Mouse (Mus musculus) adipose tissue, adult 10 weeks (tissue): Measurements from ENCODE around the gene Fbxl2. TPM values are rescaled to one million over a fixed set of nuclear protein-coding genes. Genes with fewer than 3 reads are reported as not detected.

Source experiments
- polyA plus RNA-seq: library from polyadenylated mRNA; stranded (reverse); fragments of 350-450 nt; fragmentation: Illumina TruSeq; extraction: RNeasy Lipid Tissue Mini Kit (QIAGEN cat#74804); gene quantifications from one replicate; pipeline ENCODE4 v1.2.3, GENCODE M21; 2014; ENCODE audit warnings: low read depth, low replicate concordance

Gene Fbxl2
- 1.8 TPM for polyA plus RNA-seq

DNA sequence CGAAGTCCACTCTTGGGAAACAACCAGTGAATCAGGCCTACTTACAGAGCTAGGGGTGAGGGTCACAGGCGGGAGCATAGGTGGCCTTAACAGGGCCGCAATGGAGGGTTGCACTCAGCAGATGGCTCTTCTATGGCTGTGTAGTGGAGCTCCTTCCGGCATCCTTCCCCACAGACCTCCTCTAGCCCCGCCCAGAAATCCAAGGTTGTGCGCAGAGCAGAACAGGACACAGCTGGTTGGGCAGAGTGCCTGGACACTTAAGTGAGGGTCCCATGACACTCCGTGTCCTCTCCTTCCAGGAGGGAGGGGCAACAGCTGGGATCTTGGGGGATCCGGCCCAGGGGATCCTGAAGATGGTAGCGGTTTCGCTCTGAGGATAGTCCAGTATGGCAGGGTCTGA, at the start of gene Fbxl2:
Fbxl2 (minus strand) TSS at position 164 of the 400 bp plus-strand sequence.

DNA sequence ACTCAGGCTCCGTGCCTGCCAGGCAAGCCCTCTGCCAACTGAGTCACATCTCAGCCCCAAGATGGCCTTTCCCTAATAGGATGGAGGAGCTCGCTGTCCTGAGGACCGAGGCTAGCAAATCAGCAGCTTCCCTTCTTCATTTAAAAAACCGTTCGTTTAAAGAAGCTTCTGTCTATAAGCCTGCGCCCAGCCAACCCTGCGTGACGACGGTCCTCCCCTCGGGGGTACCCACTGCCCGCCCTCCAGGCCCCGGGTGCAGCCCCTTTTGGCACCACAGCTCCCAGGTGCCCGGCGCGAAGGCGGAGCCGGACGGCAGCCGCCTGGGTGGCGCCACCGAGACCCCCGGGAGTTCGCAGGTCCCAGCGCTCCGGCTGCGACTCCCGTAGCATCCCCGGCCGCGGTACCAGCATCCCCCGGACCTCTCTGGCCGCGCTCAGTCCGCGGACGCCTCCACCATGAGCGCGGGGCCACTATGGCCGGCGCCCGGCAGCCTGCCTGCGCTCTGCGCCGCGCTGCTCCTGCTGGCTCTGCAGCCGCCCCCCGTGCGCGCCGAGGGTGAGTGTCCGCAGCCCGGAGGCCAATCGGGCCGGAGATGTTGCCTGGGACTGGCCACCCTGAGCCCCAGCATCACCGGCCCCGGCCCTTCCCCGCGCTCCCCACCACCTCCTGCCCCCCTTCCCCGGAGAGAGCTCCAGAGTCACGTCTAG, 11.3 kb upstream of the Fbxl2 start, which contains the start of gene Susd5:
Susd5 (plus strand) TSS at position 51 of the 707 bp plus-strand sequence.

DNA sequence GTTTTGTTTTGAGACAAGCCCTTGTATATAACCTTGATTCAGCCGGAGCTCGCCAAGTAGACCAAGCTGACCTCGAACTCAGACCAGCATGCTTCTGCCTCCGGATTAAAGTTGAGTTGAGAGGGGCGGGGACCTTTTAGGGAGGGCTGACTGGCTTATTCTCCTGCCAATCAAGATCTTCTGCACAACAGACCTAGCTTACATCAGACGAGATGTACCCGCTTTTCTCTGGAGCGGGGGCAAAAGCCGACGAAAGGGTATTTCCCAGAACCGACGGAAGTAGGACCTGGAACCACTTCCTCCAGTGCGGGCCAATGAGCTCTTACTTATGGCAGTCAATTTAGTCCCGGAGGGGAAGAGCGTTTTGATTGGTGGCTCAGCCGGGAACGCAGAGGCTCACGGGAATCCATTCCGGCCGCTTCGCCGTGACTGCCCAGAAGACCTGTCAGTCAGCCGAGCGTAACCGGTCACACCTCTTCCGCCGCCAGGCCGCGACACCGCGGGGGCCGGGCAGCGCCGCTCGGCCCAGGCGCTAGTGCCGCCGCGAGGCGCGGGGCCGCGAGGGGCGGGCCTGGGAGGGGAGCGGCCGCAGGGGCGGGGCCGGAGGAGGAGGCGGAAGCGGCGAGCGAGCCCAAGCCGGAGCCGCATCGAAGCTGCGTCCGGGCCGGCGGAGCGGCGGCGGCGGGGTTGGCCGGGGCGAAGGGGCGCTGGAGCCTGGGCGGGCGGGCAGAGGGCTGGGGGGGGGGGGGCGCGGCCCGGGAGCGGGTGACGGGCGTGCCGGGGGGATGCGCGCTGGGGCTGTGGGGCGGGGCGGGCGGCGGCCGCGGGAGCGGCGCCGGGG, 115.2 kb downstream of the Fbxl2 start, which contains the start of gene Ubp1:
Ubp1 (plus strand) TSS at position 401 of the 841 bp plus-strand sequence.

Other genes starting within 250 kb of the Fbxl2 start
- gene Ubp1, start 115.3 kb downstream of the Fbxl2 start, polyA plus RNA-seq = 53.7 TPM
- 1.1 TPM for gene Susd5, start 10.9 kb upstream of the Fbxl2 start, polyA plus RNA-seq